Mouse (Mus musculus): ENCODE results near the gene Sox10.

- TF ChIP-seq CTCF (IDR thresholded peaks at IDR 0.05; ENCODE audit: insufficient read depth, low read depth, low read length) (no peak), POLR2A (IDR thresholded peaks at IDR 0.05; ENCODE audit: insufficient read depth, low read depth, low read length) (no peak)
Measured at GRCm38 (mm10) chr15:79119491-79119890, 45.5 kb downstream of the Sox10 start.
